ENCODE assay signal across 8 mouse cellular contexts in the genomic region with DNA sequence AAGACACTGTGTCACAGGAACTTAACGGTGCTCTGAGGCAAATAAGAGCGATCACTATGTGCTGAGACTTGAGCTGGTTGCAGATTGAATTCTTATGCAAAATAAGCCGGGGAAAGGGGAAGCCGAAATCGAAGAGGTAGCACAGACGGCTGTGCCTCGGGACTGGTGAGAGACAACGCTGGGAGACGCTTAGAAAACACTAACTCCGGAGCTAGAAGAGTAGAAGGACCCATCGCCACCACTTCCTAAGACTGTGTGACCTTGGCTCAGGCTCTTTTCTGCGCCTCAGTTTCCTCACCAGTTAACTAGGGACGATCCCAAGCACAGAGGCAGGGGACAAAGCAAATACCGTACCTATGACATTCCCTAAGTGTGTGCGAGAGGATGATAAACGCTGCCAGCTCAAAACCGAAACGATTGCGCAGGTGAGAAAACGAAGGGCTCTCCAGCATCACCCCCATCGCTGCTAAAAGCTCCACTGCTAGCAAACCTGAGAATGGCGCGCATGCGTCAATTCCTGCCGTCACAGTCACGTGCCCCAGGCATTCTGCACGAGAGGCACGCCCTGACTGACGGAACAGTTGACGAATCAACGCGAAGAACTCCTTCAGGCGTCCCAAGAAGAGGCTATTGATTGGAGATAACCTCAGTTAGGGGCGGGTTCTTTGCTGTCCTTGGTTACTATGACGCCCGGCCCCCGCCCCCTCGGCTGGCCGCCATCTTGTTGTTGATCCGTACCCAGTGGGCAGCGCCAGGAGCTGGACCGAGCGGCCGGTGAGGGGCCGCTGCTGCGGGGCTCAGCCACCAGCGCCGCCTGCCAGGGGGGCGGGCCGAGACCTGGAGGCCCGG. TPM values are rescaled to one million over a fixed set of nuclear protein-coding genes. Genes with fewer than 3 reads are reported as not detected.
DNase-seq lines count a peak whose midpoint lies in the region; ATAC-seq lines count a peak whose summit lies in the region.

A gene (plus strand): TSS at position 580 of the 849 bp plus-strand sequence.

- no peaks in the 10 kb centered on the region for H3K27me3 ChIP-seq in hindbrain, embryonic 14.5 days (ENCODE audit: control insufficient read depth, insufficient read depth, low read length)

- peaks cover 18% of the 10 kb centered on the region for H3K4me1 ChIP-seq in hindbrain, embryonic 14.5 days (replicated peaks; ENCODE audit: control insufficient read depth, insufficient read depth, low read length)

- under 1% methylated on average over 51 of the region's 51 CpGs for WGBS in hindbrain, embryonic 14.5 days

- H3K4me3 ChIP-seq in hindbrain, embryonic 14.5 days (replicated peaks; ENCODE audit: low read length), result peak within 1 kb of the TSS; percentile 97

- peak; percentile 99 for ATAC-seq in hindbrain, embryonic 14.5 days (ENCODE audit: low FRiP score)

- DNase-seq in R1 (ENCODE audit: low read depth, low spot score), result peak; percentile 100
- DNase-seq in cerebellum, postnatal 25 days, result peak; percentile 100
- DNase-seq in frontal cortex, postnatal 25 days (ENCODE audit: low spot score in 2 of 2), result peak; percentile 100
- DNase-seq in hindbrain, embryonic 14.5 days (ENCODE audit: low spot score), result peak; percentile 100
- DNase-seq in layer of hippocampus, postnatal 36 days, result peak; percentile 100
- DNase-seq in lung, postnatal 36 days, result peak; percentile 100
- peak; percentile 100 for DNase-seq in retina, postnatal 1 day
- peak; percentile 99 for DNase-seq in urinary bladder, adult 18-20 months (ENCODE audit: low spot score in 2 of 2)

- no peaks in the 10 kb centered on the region for H3K9me3 ChIP-seq in hindbrain, embryonic 14.5 days (ENCODE audit: control insufficient read depth, low read length)

- H3K9ac ChIP-seq in hindbrain, embryonic 14.5 days, result peak within 1 kb of the TSS; percentile 95

- no peaks in the 10 kb centered on the region for H3K36me3 ChIP-seq in hindbrain, embryonic 14.5 days (replicated peaks; ENCODE audit: control insufficient read depth, insufficient read depth)

- peak within 1 kb of the TSS; percentile 97 for H3K27ac ChIP-seq in hindbrain, embryonic 14.5 days

- peak within 1 kb of the TSS; percentile 78 for H3K4me2 ChIP-seq in hindbrain, embryonic 14.5 days (replicated peaks)

RNA-seq across cellular contexts. Expression of the gene that starts here (rescaled TPM):
- 55.4 and 60.7 TPM in 2 replicates for polyA plus RNA-seq in hindbrain, embryonic 14.5 days (2014; fragmentation: Nextera tagmentation; extraction: Ambion mirVana)
- total RNA-seq in layer of hippocampus, postnatal 36 days (2021), result 100 to 1,000 TPM; 223 to 238 TPM

Comparison
In these comparisons a context has a peak if more than half of its experiments do, and no peak if none do; other contexts are left out.
1. Peak in every context shown above with its lines: DNase-seq, ATAC-seq, H3K4me3 ChIP-seq and H3K27ac ChIP-seq.